Mouse (Mus musculus): ENCODE results near the gene Gm6169. TPM values are rescaled to one million over a fixed set of nuclear protein-coding genes. Genes with fewer than 3 reads are reported as not detected.

Gene Gm6169
- polyA plus RNA-seq, 1 experiment from 2014 or later = 0.42 TPM

DNA sequence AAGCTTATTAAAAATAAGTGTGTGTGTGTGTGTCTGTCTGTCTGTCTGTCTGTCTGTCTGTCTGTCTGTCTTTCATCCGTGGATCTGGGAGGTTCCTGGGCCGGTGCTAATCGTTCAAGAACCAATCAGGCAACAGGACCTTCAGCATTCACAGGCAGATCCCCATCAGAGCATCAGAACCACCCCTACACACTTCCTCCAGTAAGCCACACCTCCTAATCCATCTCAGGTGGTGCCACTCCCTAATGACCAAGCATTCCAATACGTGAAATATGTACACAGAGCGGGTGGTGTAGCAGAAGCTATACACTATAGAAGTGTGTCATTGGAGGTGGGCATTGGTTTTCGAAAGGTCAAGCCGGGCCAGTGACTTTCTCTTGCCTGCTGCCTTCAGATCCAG, 16.6 kb downstream of the Gm6169 start:
- no peaks in the 10 kb centered on the region for H3K9me3 ChIP-seq (replicated peaks; ENCODE audit: control insufficient read depth, low read length)
- no peaks in the 10 kb centered on the region for H3K27me3 ChIP-seq (ENCODE audit: control insufficient read depth, insufficient read depth, low read length)
- ATAC-seq (replicated peaks; ENCODE audit: insufficient number of reproducible peaks, low FRiP score, low TSS enrichment, low read depth) (no peak), DNase-seq (ENCODE audit: low spot score) (no peak)
- no peaks in the 10 kb centered on the region for H3K36me3 ChIP-seq (replicated peaks; ENCODE audit: control insufficient read depth, insufficient read depth, low read depth, low read length)
- no peak overlapping the region for H3K27ac ChIP-seq (replicated peaks; ENCODE audit: low read depth, low read length)
- H3K4me1 ChIP-seq (ENCODE audit: control insufficient read depth, insufficient read depth, low read length) = no peaks in the 10 kb centered on the region
- H3K9ac ChIP-seq (replicated peaks; ENCODE audit: low read length) = no peak overlapping the region
- no peak overlapping the region for H3K4me3 ChIP-seq (ENCODE audit: low read depth, low read length)
- 87% methylated on average over 7 of the region's 7 CpGs for WGBS
- no peak overlapping the region for H3K4me2 ChIP-seq (ENCODE audit: low read depth, low read length)

DNA sequence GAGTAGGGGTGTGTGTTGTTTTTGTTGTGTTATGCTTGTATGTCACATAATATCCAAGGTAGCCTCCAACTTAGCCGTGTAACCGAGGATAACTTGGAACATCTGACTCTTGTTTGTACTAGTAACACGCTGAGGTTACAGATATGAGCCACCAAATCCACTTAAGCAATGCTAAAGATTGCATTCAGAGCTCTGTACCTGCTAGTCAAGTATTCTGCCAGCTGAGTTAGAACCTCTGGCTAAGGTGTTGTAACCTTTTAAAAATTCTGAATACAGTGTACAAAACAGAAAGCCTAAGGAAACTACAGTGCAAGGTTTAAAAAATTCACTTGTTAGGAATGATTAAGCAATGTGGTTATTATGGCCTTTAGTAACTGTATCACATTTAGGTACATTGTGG, 18.4 kb downstream of the Gm6169 start:
- WGBS = 76% methylated on average over 3 of the region's 3 CpGs
- no peaks in the 10 kb centered on the region for H3K27me3 ChIP-seq (ENCODE audit: control insufficient read depth, insufficient read depth, low read length)
- no peaks in the 10 kb centered on the region for H3K4me1 ChIP-seq (ENCODE audit: control insufficient read depth, insufficient read depth, low read length)
- H3K4me2 ChIP-seq (ENCODE audit: low read depth, low read length) = no peak overlapping the region
- no peak overlapping the region for H3K9ac ChIP-seq (replicated peaks; ENCODE audit: low read length)
- no peak overlapping the region for H3K4me3 ChIP-seq (ENCODE audit: low read depth, low read length)
- H3K27ac ChIP-seq (replicated peaks; ENCODE audit: low read depth, low read length) = no peak overlapping the region
- H3K36me3 ChIP-seq (replicated peaks; ENCODE audit: control insufficient read depth, insufficient read depth, low read depth, low read length) = no peaks in the 10 kb centered on the region
- ATAC-seq (replicated peaks; ENCODE audit: insufficient number of reproducible peaks, low FRiP score, low TSS enrichment, low read depth) = no peak
- no peaks in the 10 kb centered on the region for H3K9me3 ChIP-seq (replicated peaks; ENCODE audit: control insufficient read depth, low read length)
- DNase-seq (ENCODE audit: low spot score) = no peak

GRCm38 (mm10) chr13:97080201-97080600, 18.8 kb downstream of the Gm6169 start:
- Histone ChIP-seq H3K4me1 (ENCODE audit: control insufficient read depth, insufficient read depth, low read length) (no peaks in the 10 kb centered on the region), H3K9me3 (replicated peaks; ENCODE audit: control insufficient read depth, low read length) (no peaks in the 10 kb centered on the region), H3K27me3 (ENCODE audit: control insufficient read depth, insufficient read depth, low read length) (no peaks in the 10 kb centered on the region), H3K9ac (replicated peaks; ENCODE audit: low read length) (no peak overlapping the region), H3K4me2 (ENCODE audit: low read depth, low read length) (no peak overlapping the region), H3K27ac (replicated peaks; ENCODE audit: low read depth, low read length) (no peak overlapping the region), H3K4me3 (ENCODE audit: low read depth, low read length) (no peak overlapping the region), H3K36me3 (replicated peaks; ENCODE audit: control insufficient read depth, insufficient read depth, low read depth, low read length) (no peaks in the 10 kb centered on the region)
- ATAC-seq (replicated peaks; ENCODE audit: insufficient number of reproducible peaks, low FRiP score, low TSS enrichment, low read depth) (no peak), DNase-seq (ENCODE audit: low spot score) (no peak)
- 80% methylated on average over 2 of the region's 2 CpGs for WGBS

DNA sequence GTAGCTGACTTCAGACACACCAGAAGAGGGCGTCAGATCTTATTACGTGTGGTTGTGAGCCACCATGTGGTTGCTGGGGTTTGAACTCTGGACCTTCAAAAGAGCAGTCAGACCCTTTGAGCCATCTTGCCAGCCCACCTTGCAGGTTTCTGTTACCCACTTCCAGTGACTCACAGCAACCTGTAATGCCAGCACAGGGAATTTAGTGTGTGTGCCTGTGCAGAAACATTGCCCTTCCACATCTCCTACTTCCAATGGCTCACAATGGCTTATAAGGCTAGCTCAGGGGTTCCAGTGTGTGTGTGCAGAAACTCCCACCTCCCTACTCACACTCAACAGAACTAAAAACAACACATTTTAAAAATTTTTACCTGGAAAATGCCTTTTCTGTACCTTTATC, 21.5 kb downstream of the Gm6169 start:
- H3K4me3 ChIP-seq (ENCODE audit: low read depth, low read length) = no peak overlapping the region
- no peak overlapping the region for H3K27ac ChIP-seq (replicated peaks; ENCODE audit: low read depth, low read length)
- no peaks in the 10 kb centered on the region for H3K27me3 ChIP-seq (ENCODE audit: control insufficient read depth, insufficient read depth, low read length)
- no peaks in the 10 kb centered on the region for H3K9me3 ChIP-seq (replicated peaks; ENCODE audit: control insufficient read depth, low read length)
- ATAC-seq (replicated peaks; ENCODE audit: insufficient number of reproducible peaks, low FRiP score, low TSS enrichment, low read depth) = no peak
- WGBS = 79% methylated on average over 2 of the region's 2 CpGs
- H3K4me1 ChIP-seq (ENCODE audit: control insufficient read depth, insufficient read depth, low read length) = no peaks in the 10 kb centered on the region
- no peak for DNase-seq (ENCODE audit: low spot score)
- H3K36me3 ChIP-seq (replicated peaks; ENCODE audit: control insufficient read depth, insufficient read depth, low read depth, low read length) = no peaks in the 10 kb centered on the region
- H3K4me2 ChIP-seq (ENCODE audit: low read depth, low read length) = no peak overlapping the region
- H3K9ac ChIP-seq (replicated peaks; ENCODE audit: low read length) = no peak overlapping the region

- no peaks in the 10 kb centered on the region for H3K9me3 ChIP-seq (replicated peaks; ENCODE audit: control insufficient read depth, low read length)
- H3K36me3 ChIP-seq (replicated peaks; ENCODE audit: control insufficient read depth, insufficient read depth, low read depth, low read length) = no peaks in the 10 kb centered on the region
- H3K4me2 ChIP-seq (ENCODE audit: low read depth, low read length) = no peak overlapping the region
- H3K27me3 ChIP-seq (ENCODE audit: control insufficient read depth, insufficient read depth, low read length) = no peaks in the 10 kb centered on the region
- no peaks in the 10 kb centered on the region for H3K4me1 ChIP-seq (ENCODE audit: control insufficient read depth, insufficient read depth, low read length)
- no peak overlapping the region for H3K27ac ChIP-seq (replicated peaks; ENCODE audit: low read depth, low read length)
- no peak overlapping the region for H3K4me3 ChIP-seq (ENCODE audit: low read depth, low read length)
- no peak for DNase-seq (ENCODE audit: low spot score)
- 54% methylated on average over 1 of the region's 1 CpGs for WGBS
- no peak overlapping the region for H3K9ac ChIP-seq (replicated peaks; ENCODE audit: low read length)
- ATAC-seq (replicated peaks; ENCODE audit: insufficient number of reproducible peaks, low FRiP score, low TSS enrichment, low read depth) = no peak
Measured at GRCm38 (mm10) chr13:97073497-97073896, 25.5 kb downstream of the Gm6169 start.

GRCm38 (mm10) chr13:97071626-97072241, 27.3 kb downstream of the Gm6169 start:
- Histone ChIP-seq H3K36me3 (replicated peaks; ENCODE audit: control insufficient read depth, insufficient read depth, low read depth, low read length) (no peaks in the 10 kb centered on the region), H3K4me3 (ENCODE audit: low read depth, low read length) (peak overlapping the region; percentile 78), H3K27me3 (ENCODE audit: control insufficient read depth, insufficient read depth, low read length) (no peaks in the 10 kb centered on the region), H3K4me2 (ENCODE audit: low read depth, low read length) (peak overlapping the region; percentile 95), H3K27ac (replicated peaks; ENCODE audit: low read depth, low read length) (no peak overlapping the region), H3K9ac (replicated peaks; ENCODE audit: low read length) (peak overlapping the region; percentile 84), H3K9me3 (replicated peaks; ENCODE audit: control insufficient read depth, low read length) (no peaks in the 10 kb centered on the region), H3K4me1 (ENCODE audit: control insufficient read depth, insufficient read depth, low read length) (no peaks in the 10 kb centered on the region)
- DNase-seq (ENCODE audit: low spot score) (peak; percentile 48), ATAC-seq (replicated peaks; ENCODE audit: insufficient number of reproducible peaks, low FRiP score, low TSS enrichment, low read depth) (peak; percentile 75)
- WGBS = under 1% methylated on average over 40 of the region's 76 CpGs

GRCm38 (mm10) chr13:97070931-97071625, 28.0 kb downstream of the Gm6169 start:
- peak overlapping the region; percentile 84 for H3K9ac ChIP-seq (replicated peaks; ENCODE audit: low read length)
- DNase-seq (ENCODE audit: low spot score) = peak; percentile 61
- no peaks in the 10 kb centered on the region for H3K9me3 ChIP-seq (replicated peaks; ENCODE audit: control insufficient read depth, low read length)
- peak; percentile 54 for ATAC-seq (replicated peaks; ENCODE audit: insufficient number of reproducible peaks, low FRiP score, low TSS enrichment, low read depth)
- H3K27ac ChIP-seq (replicated peaks; ENCODE audit: low read depth, low read length) = no peak overlapping the region
- no peaks in the 10 kb centered on the region for H3K36me3 ChIP-seq (replicated peaks; ENCODE audit: control insufficient read depth, insufficient read depth, low read depth, low read length)
- no peaks in the 10 kb centered on the region for H3K4me1 ChIP-seq (ENCODE audit: control insufficient read depth, insufficient read depth, low read length)
- H3K4me3 ChIP-seq (ENCODE audit: low read depth, low read length) = peak overlapping the region; percentile 78
- WGBS = under 1% methylated on average over 69 of the region's 85 CpGs
- no peaks in the 10 kb centered on the region for H3K27me3 ChIP-seq (ENCODE audit: control insufficient read depth, insufficient read depth, low read length)
- H3K4me2 ChIP-seq (ENCODE audit: low read depth, low read length) = peak overlapping the region; percentile 95

DNA sequence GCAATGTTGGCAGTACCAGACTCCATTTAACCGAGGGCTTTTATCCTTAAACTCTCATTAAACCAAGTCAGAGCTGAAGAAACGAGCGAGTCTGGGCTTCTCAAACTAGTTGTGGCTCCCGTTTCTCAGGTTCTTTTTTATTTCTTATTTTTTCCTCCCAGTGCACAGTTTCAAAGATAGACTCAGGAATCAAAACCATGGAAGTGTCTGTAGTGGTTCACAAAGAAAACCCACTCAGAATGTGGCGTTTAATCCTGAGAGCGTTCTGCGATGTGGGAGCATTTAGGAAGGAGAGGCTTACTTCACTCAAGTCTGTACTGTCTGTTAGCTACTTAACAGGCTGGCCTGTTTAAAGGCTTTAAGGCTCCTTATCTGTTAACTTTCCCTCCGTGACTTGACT, 30.9 kb downstream of the Gm6169 start:
- ATAC-seq (replicated peaks; ENCODE audit: insufficient number of reproducible peaks, low FRiP score, low TSS enrichment, low read depth) (no peak), DNase-seq (ENCODE audit: low spot score) (no peak)
- Histone ChIP-seq H3K4me2 (ENCODE audit: low read depth, low read length) (no peak overlapping the region), H3K9me3 (replicated peaks; ENCODE audit: control insufficient read depth, low read length) (no peaks in the 10 kb centered on the region), H3K27ac (replicated peaks; ENCODE audit: low read depth, low read length) (no peak overlapping the region), H3K9ac (replicated peaks; ENCODE audit: low read length) (no peak overlapping the region), H3K4me3 (ENCODE audit: low read depth, low read length) (no peak overlapping the region), H3K27me3 (ENCODE audit: control insufficient read depth, insufficient read depth, low read length) (no peaks in the 10 kb centered on the region), H3K4me1 (ENCODE audit: control insufficient read depth, insufficient read depth, low read length) (no peaks in the 10 kb centered on the region), H3K36me3 (replicated peaks; ENCODE audit: control insufficient read depth, insufficient read depth, low read depth, low read length) (no peaks in the 10 kb centered on the region)
- WGBS = 30% methylated on average over 8 of the region's 8 CpGs

Data from embryonic facial prominence, embryonic 11.5 days (tissue).